Mouse (Mus musculus) lung, adult 2 months (tissue): ENCODE data around the gene Zfp978.
"Not testable (repeated sequence)": the region's sequence is repeated elsewhere in the genome, so short reads cannot be mapped to it uniquely, and the experiment has no call there.

Experiments used
- CTCF ChIP-seq: fragments of 200-500 bp; IDR thresholded peaks from 2 replicates; pipeline ENCODE4 v1.5.1; 2011; ENCODE audit warnings: mild to moderate bottlenecking, low read length, control low read depth; ENCODE audit not compliant: insufficient read depth
- POLR2A ChIP-seq: fragments of 200-500 bp; IDR thresholded peaks from 2 replicates; pipeline ENCODE4 v1.6.1; 2011; ENCODE audit warnings: low read depth, mild to moderate bottlenecking, control low read depth, low read length, borderline replicate concordance; ENCODE audit errors: extremely low read depth

DNA sequence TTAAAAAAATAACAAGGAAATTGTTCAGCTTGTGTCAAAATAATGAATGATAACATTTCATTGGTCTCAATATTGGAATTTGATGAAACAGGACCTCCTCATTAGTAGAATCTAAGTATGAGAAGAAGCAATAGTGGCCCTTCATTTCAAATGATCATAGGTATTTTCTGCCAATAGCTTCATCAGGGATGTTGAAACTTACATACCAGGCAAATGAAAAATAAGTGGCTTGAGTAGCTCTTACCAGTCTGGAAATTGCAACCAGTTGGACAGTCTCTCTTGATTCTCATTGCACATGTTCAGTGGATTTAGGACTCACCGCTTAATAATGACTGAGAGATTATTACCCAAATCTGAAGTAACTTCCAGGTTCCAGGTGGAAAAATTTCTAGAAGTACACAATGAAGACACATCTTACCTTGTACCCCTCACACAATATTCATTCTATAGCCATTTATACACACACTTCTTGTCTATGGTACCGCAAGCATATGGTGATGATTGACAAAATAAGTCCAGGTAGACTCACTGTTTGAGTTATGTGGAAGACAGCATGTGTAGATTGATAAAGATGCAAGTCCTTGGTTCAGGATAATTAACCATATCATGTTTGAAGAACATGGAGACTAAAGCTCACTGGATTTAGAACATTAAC is 25.9 kb upstream of the Zfp978 start:
- TF ChIP-seq CTCF, POLR2A: not testable (repeated sequence)
